Mouse (Mus musculus) spleen, adult 2 months (tissue): ENCODE data around the gene Gp1bb.

Source experiments
- CTCF ChIP-seq: fragments of 200-500 bp; IDR thresholded peaks from 2 replicates; pipeline ENCODE4 v1.5.1; 2011; ENCODE audit warnings: mild to moderate bottlenecking, inconsistent platforms; ENCODE audit not compliant: insufficient read depth, insufficient read length, insufficient replicate concordance; ENCODE audit errors: extremely low read depth
- POLR2A ChIP-seq: fragments of 200-500 bp; IDR thresholded peaks from 2 replicates; pipeline ENCODE4 v1.6.1; 2011; ENCODE audit warnings: low read depth, low read length, inconsistent platforms

DNA sequence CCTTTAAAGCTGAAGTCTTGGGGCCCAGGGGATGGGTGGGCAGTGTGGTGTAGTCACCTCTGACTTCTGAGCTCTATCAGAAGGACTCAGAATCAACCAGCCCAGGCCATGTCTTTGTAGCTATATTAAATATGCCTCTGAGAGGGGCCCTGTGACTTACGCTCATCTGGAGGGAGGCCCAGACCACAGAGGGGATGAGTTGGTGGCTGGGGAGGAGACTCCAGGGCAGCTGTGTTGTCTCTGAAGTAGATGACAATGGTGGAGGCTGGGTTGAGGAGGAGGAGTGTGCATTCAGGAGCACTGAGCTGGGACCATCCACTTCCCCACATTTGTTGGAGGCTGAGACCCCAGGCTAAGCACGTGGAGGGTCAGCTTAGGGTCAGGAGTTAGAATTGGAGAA lies 3.9 kb downstream of the Gp1bb start:
- TF ChIP-seq POLR2A = no peak
- TF ChIP-seq CTCF = no peak
